In genomic region chr10:77921009-77921408, GRCm38 (mm10) we compare ENCODE assay signal across 36 mouse cellular contexts. TPM values are rescaled to one million over a fixed set of nuclear protein-coding genes. Genes with fewer than 3 reads are reported as not detected.
DNase-seq lines count a peak whose midpoint lies in the region; ATAC-seq lines count a peak whose summit lies in the region.
"Had no signal": no experiment of that assay in that cellular context is flagged by ENCODE, and none has a peak within 500 bp of the region (broad histone marks: within the 10 kb centered on the region; RNA-seq: fewer than 3 reads in every experiment).

No protein-coding gene starts in this region.

- no peak overlapping the region for H3K27ac ChIP-seq in heart, embryonic 14.5 days (replicated peaks in 1 of 2; ENCODE audit: control insufficient read depth in 1 of 2, insufficient read depth in 1 of 2, low read depth in 2 of 2, low read length in 2 of 2)
- H3K27ac ChIP-seq: embryonic facial prominence, embryonic 10.5 days; hindbrain, embryonic 13.5 days; kidney, postnatal 0 days; limb, embryonic 10.5 days; midbrain, embryonic 15.5 days had no signal

- H3K27me3 ChIP-seq in heart, embryonic 14.5 days (ENCODE audit: control insufficient read depth, insufficient read depth, low read length): peaks cover 3% of the 10 kb centered on the region; the same call in 1 of the 2 replicates
- H3K27me3 ChIP-seq: hindbrain, embryonic 13.5 days; midbrain, embryonic 15.5 days had no signal

- no peaks in the 10 kb centered on the region for H3K36me3 ChIP-seq in heart, embryonic 14.5 days (ENCODE audit: control insufficient read depth, insufficient read depth, low read length)
- H3K36me3 ChIP-seq: embryonic facial prominence, embryonic 10.5 days; hindbrain, embryonic 13.5 days; limb, embryonic 10.5 days; midbrain, embryonic 15.5 days had no signal

- 65% methylated on average over 5 of the region's 5 CpGs for WGBS in heart, embryonic 14.5 days

- no peaks in the 10 kb centered on the region for H3K9me3 ChIP-seq in heart, embryonic 14.5 days (ENCODE audit: control insufficient read depth, low read length)
- H3K9me3 ChIP-seq: embryonic facial prominence, embryonic 10.5 days; hindbrain, embryonic 13.5 days; limb, embryonic 10.5 days; midbrain, embryonic 15.5 days had no signal

- H3K9ac ChIP-seq in heart, embryonic 14.5 days (ENCODE audit: low read length): no peak overlapping the region
- H3K9ac ChIP-seq: hindbrain, embryonic 13.5 days; midbrain, embryonic 15.5 days had no signal

- 0 out of 2 replicates have a peak, but pooled peaks have one; percentile 43 for ATAC-seq in heart, embryonic 14.5 days (ENCODE audit: insufficient number of reproducible peaks, insufficient read depth, low FRiP score, low read depth)
- no peak for ATAC-seq in granulocyte monocyte progenitor cell, adult 5-6 weeks (replicated peaks; ENCODE audit: poor library complexity, severe bottlenecking)
- ATAC-seq: midbrain, embryonic 15.5 days; Patski had no signal

- no peaks in the 10 kb centered on the region for H3K4me1 ChIP-seq in heart, embryonic 14.5 days (ENCODE audit: control insufficient read depth in 2 of 2, insufficient read depth in 2 of 2, low read length in 2 of 2)
- H3K4me1 ChIP-seq: embryonic facial prominence, embryonic 10.5 days; hindbrain, embryonic 13.5 days; midbrain, embryonic 15.5 days had no signal

- DNase-seq in heart, postnatal 36 days: no peak
- DNase-seq in left cerebral cortex, postnatal 14 days (ENCODE audit: low spot score in 2 of 2): peak; percentile 39 to 53
- no peak for DNase-seq in left cerebral cortex, postnatal 4 days
- DNase-seq in right cerebral cortex, postnatal 25 days: peak; percentile 32
- DNase-seq in right cerebral cortex, postnatal 14 days: no peak
- DNase-seq: adrenal gland, postnatal 36 days; cerebellum, adult 11 months; cerebellum, adult 9-11 months; gastrocnemius, postnatal 10 days; heart, adult 11 months; heart, postnatal 10 days; kidney, adult 2 months; lung, postnatal 4 days; spleen, adult 18-20 months had no signal

- intact Hi-C loops in heart, postnatal 36 days (cut with DNase I): no loop called here
- intact Hi-C loops in left cerebral cortex, postnatal 14 days (cut with DNase I): no loop called here
- intact Hi-C loops in left cerebral cortex, postnatal 4 days (cut with DNase I): no loop called here

- no peak overlapping the region for H3K4me2 ChIP-seq in heart, embryonic 14.5 days (ENCODE audit: low read length)
- H3K4me2 ChIP-seq: heart, embryonic 11.5 days; hindbrain, embryonic 13.5 days; midbrain, embryonic 15.5 days had no signal

- H3K4me3 ChIP-seq in heart, embryonic 14.5 days (ENCODE audit: control insufficient read depth in 1 of 2, insufficient read depth in 1 of 2, low read depth in 1 of 2, low read length in 2 of 2): no peak overlapping the region
- H3K4me3 ChIP-seq: embryonic facial prominence, embryonic 10.5 days; hindbrain, embryonic 13.5 days; limb, embryonic 10.5 days; midbrain, embryonic 15.5 days; myocyte had no signal

RNA-seq across cellular contexts. Expression of gene Lrrc3, which starts 18.7 kb away (rescaled TPM):
- 1.2 and 1.3 TPM in 2 replicates for polyA plus RNA-seq in heart, embryonic 14.5 days (2014; fragmentation: Nextera tagmentation; extraction: Ambion mirVana)
- total RNA-seq in heart, postnatal 36 days (2021): under 1 TPM; 0.54 to 0.94 TPM
- 10 to 100 TPM; 19.4 to 20.8 TPM for total RNA-seq in left cerebral cortex, postnatal 14 days (2021)
- 10 to 100 TPM; 38.5 to 39.1 TPM for total RNA-seq in left cerebral cortex, postnatal 4 days (2021)
- total RNA-seq in granulocyte monocyte progenitor cell, adult 5-6 weeks (2014; fragmentation: Nextera tagmentation): not detected in 2 replicates
- not detected in 2 replicates for total RNA-seq in granulocyte monocyte progenitor cell, adult 5-6 weeks (2017)
- total RNA-seq: megakaryocyte-erythroid progenitor cell, adult 5-6 weeks had no signal

RNA-seq across cellular contexts. Expression of gene Trpm2, which starts 49.4 kb away (rescaled TPM):
- polyA plus RNA-seq in heart, embryonic 14.5 days (2014; fragmentation: Nextera tagmentation; extraction: Ambion mirVana): 0.07 and 0.51 TPM in 2 replicates
- 1 to 10 TPM in 1 of 2 experiments, under 1 TPM in 1; 0.31 to 1.5 TPM for total RNA-seq in heart, postnatal 36 days (2021)
- total RNA-seq in left cerebral cortex, postnatal 14 days (2021): 10 to 100 TPM; 32.1 to 33.3 TPM
- 10 to 100 TPM; 14.1 to 22.9 TPM for total RNA-seq in left cerebral cortex, postnatal 4 days (2021)
- total RNA-seq in granulocyte monocyte progenitor cell, adult 5-6 weeks (2014; fragmentation: Nextera tagmentation): 1.9 and 9.1 TPM in 2 replicates
- 1.9 and 3.6 TPM in 2 replicates for total RNA-seq in granulocyte monocyte progenitor cell, adult 5-6 weeks (2017)
- polyA plus RNA-seq: myocyte had no signal

RNA-seq across cellular contexts. Expression of gene 1810043G02Rik, which starts 57.3 kb away (rescaled TPM):
- polyA plus RNA-seq in heart, embryonic 14.5 days (2014; fragmentation: Nextera tagmentation; extraction: Ambion mirVana): 18.6 and 21.1 TPM in 2 replicates
- total RNA-seq in heart, postnatal 36 days (2021): 10 to 100 TPM in 1 of 2 experiments, 1 to 10 TPM in 1; 9.3 to 10.3 TPM
- total RNA-seq in left cerebral cortex, postnatal 14 days (2021): 10 to 100 TPM; 33.0 to 37.4 TPM
- total RNA-seq in left cerebral cortex, postnatal 4 days (2021): 10 to 100 TPM; 28.9 to 35.3 TPM
- total RNA-seq in granulocyte monocyte progenitor cell, adult 5-6 weeks (2014; fragmentation: Nextera tagmentation): 8.8 and 9.1 TPM in 2 replicates
- total RNA-seq in granulocyte monocyte progenitor cell, adult 5-6 weeks (2017): 7.4 and 9.9 TPM in 2 replicates

RNA-seq across cellular contexts. Expression of gene Gm3285, which starts 59.2 kb away (rescaled TPM):
- polyA plus RNA-seq in heart, embryonic 14.5 days (2014; fragmentation: Nextera tagmentation; extraction: Ambion mirVana): not detected in 2 replicates
- total RNA-seq in heart, postnatal 36 days (2021): not detected
- not detected for total RNA-seq in left cerebral cortex, postnatal 14 days (2021)
- total RNA-seq in left cerebral cortex, postnatal 4 days (2021): not detected
- total RNA-seq in granulocyte monocyte progenitor cell, adult 5-6 weeks (2014; fragmentation: Nextera tagmentation): not detected in 2 replicates
- not detected in 2 replicates for total RNA-seq in granulocyte monocyte progenitor cell, adult 5-6 weeks (2017)
- total RNA-seq: adrenal gland, adult 18-20 months; adrenal gland, postnatal 36 days; common myeloid progenitor, adult 5-6 weeks; ES-E14; gastrocnemius, postnatal 10 days; heart, postnatal 10 days; layer of hippocampus, adult 18-20 months; liver, adult 2 months; megakaryocyte-erythroid progenitor cell, adult 5-6 weeks had no signal
- polyA plus RNA-seq: embryonic facial prominence, embryonic 10.5 days; heart, embryonic 11.5 days; hindbrain, embryonic 13.5 days; intestine, embryonic 14.5 days; kidney, adult 2 months; kidney, postnatal 0 days; limb, embryonic 10.5 days; liver, adult 2 months; liver, embryonic 16.5 days; lung, embryonic 16.5 days; midbrain, embryonic 15.5 days; myocyte; neural tube, embryonic 14.5 days; Patski; testis, adult 2 months; urinary bladder, adult 2 months had no signal

Comparison
In these comparisons a context has a peak if more than half of its experiments do, and no peak if none do; other contexts are left out.
1. DNase-seq: peak in left cerebral cortex, postnatal 14 days (2 of 2) and right cerebral cortex, postnatal 25 days (single experiment); none in heart, postnatal 36 days (0 of 2), left cerebral cortex, postnatal 4 days (single experiment) and right cerebral cortex, postnatal 14 days (single experiment).
2. RNA of gene Lrrc3, which starts 18.7 kb away (total RNA-seq): 38.5 to 39.1 TPM in left cerebral cortex, postnatal 4 days and 19.4 to 20.8 TPM in left cerebral cortex, postnatal 14 days; 0.54 to 0.94 TPM in heart, postnatal 36 days and not detected in granulocyte monocyte progenitor cell, adult 5-6 weeks; every median in the first group is over 10 times any median in the second.